Comparison of ENCODE assay signal across 9 mouse cellular contexts in the genomic region with DNA sequence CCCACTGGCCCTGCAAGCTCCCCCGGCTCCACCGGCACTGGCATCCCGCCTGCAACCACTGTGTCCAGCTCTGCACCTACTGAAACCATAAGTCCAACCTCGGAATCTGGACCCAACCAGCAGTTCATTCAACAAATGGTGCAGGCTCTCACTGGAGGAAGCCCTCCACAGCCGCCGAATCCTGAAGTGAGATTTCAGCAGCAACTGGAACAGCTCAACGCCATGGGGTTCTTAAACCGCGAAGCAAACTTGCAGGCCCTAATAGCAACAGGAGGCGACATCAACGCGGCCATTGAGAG. TPM values are rescaled to one million over a fixed set of nuclear protein-coding genes. Genes with fewer than 3 reads are reported as not detected.
A peak's percentile ranks its signal among the peaks of the same experiment; 100 is the strongest.
DNase-seq lines count a peak whose midpoint lies in the region; ATAC-seq and TF ChIP-seq lines count a peak whose summit lies in the region.
"Had no signal": no experiment of that assay in that cellular context is flagged by ENCODE, and none has a peak within 500 bp of the region (broad histone marks: within the 10 kb centered on the region; RNA-seq: fewer than 3 reads in every experiment).

No protein-coding gene starts in this region.

- no peaks in the 10 kb centered on the region for H3K36me3 ChIP-seq in heart, embryonic 10.5 days
- no peaks in the 10 kb centered on the region for H3K36me3 ChIP-seq in hindbrain, embryonic 12.5 days

- no peaks in the 10 kb centered on the region; the same call in 1 of the 2 replicates for H3K4me1 ChIP-seq in heart, embryonic 10.5 days
- H3K4me1 ChIP-seq in hindbrain, embryonic 12.5 days, result 0 out of 2 replicates have a peak, but pooled peaks cover 4% of the 10 kb centered on the region

- TF ChIP-seq POLR2A in brain, embryonic 14.5 days (IDR thresholded peaks at IDR 0.05; ENCODE audit: borderline replicate concordance, extremely low read depth, insufficient read depth, insufficient read length, poor library complexity, severe bottlenecking), result no peak

- H3K4me3 ChIP-seq in heart, embryonic 10.5 days, result peak overlapping the region; percentile 68
- H3K4me3 ChIP-seq in hindbrain, embryonic 12.5 days, result peak overlapping the region; percentile 61

- no peak overlapping the region; the same call in 1 of the 2 replicates for H3K27ac ChIP-seq in heart, embryonic 10.5 days
- H3K27ac ChIP-seq in hindbrain, embryonic 12.5 days, result peak overlapping the region; percentile 95

- H3K9me3 ChIP-seq in heart, embryonic 10.5 days, result 0 out of 2 replicates have a peak, but pooled peaks cover 3% of the 10 kb centered on the region
- H3K9me3 ChIP-seq in hindbrain, embryonic 12.5 days (replicated peaks), result no peaks in the 10 kb centered on the region

- peak overlapping the region; percentile 65 for H3K4me2 ChIP-seq in hindbrain, embryonic 12.5 days (replicated peaks)

- TF ChIP-seq CTCF in brain, embryonic 14.5 days (IDR thresholded peaks at IDR 0.05; ENCODE audit: borderline replicate concordance, extremely low read depth, insufficient read depth, insufficient read length), result no peak

- no peaks in the 10 kb centered on the region for H3K27me3 ChIP-seq in heart, embryonic 10.5 days (ENCODE audit: insufficient read depth, poor library complexity, severe bottlenecking)
- no peaks in the 10 kb centered on the region for H3K27me3 ChIP-seq in hindbrain, embryonic 12.5 days

- WGBS in heart, embryonic 10.5 days, result 26% methylated on average over 12 of the region's 12 CpGs
- 27% methylated on average over 12 of the region's 12 CpGs for WGBS in hindbrain, embryonic 12.5 days

- peak overlapping the region; percentile 79 for H3K9ac ChIP-seq in hindbrain, embryonic 12.5 days

- no peak for ATAC-seq in hindbrain, embryonic 12.5 days (ENCODE audit: low FRiP score)
- no peak for ATAC-seq in granulocyte monocyte progenitor cell, adult 5-6 weeks (replicated peaks; ENCODE audit: poor library complexity, severe bottlenecking)

- no peak for DNase-seq in heart, embryonic 10.5 days (ENCODE audit: low spot score)
- no peak for DNase-seq in heart, postnatal 4 days
- DNase-seq in 3134 (ENCODE audit: extremely low read depth, insufficient read length, low spot score), result peak; percentile 9
- peak; percentile 57 for DNase-seq in brain, embryonic 14.5 days (ENCODE audit: low read depth)
- peak; percentile 6 for DNase-seq in mesoderm, embryonic 11.5 days (ENCODE audit: low read depth, low spot score)
- DNase-seq in spleen, postnatal 10 days (ENCODE audit: low spot score in 2 of 2), result no peak

RNA-seq across cellular contexts. Expression of a gene that starts 2.0 kb away (rescaled TPM):
- polyA plus RNA-seq in heart, embryonic 10.5 days (2016; fragmentation: Nextera tagmentation; extraction: Ambion mirVana), result 16.5 and 24.9 TPM in 2 replicates
- 10 to 100 TPM; 38.0 to 39.2 TPM for total RNA-seq in heart, postnatal 4 days (2021)
- 159 and 208 TPM in 2 replicates for polyA plus RNA-seq in brain, embryonic 14.5 days (2012; rRNA removed)
- polyA plus RNA-seq in hindbrain, embryonic 12.5 days (2016; fragmentation: Nextera tagmentation; extraction: Ambion mirVana), result 52.6 and 56.4 TPM in 2 replicates
- 40.2 and 40.5 TPM in 2 replicates for total RNA-seq in granulocyte monocyte progenitor cell, adult 5-6 weeks (2014; fragmentation: Nextera tagmentation)
- total RNA-seq in granulocyte monocyte progenitor cell, adult 5-6 weeks (2017), result 4.4 and 8.1 TPM in 2 replicates

RNA-seq across cellular contexts. Expression of a gene that starts 58.4 kb away (rescaled TPM):
- not detected in 2 replicates for polyA plus RNA-seq in heart, embryonic 10.5 days (2016; fragmentation: Nextera tagmentation; extraction: Ambion mirVana)
- not detected for total RNA-seq in heart, postnatal 4 days (2021)
- polyA plus RNA-seq in brain, embryonic 14.5 days (2012; rRNA removed), result not detected in 2 replicates
- polyA plus RNA-seq in hindbrain, embryonic 12.5 days (2016; fragmentation: Nextera tagmentation; extraction: Ambion mirVana), result not detected in 2 replicates
- not detected in 2 replicates for total RNA-seq in granulocyte monocyte progenitor cell, adult 5-6 weeks (2014; fragmentation: Nextera tagmentation)
- total RNA-seq in granulocyte monocyte progenitor cell, adult 5-6 weeks (2017), result not detected in 2 replicates
- total RNA-seq: layer of hippocampus, postnatal 14 days had no signal

Comparison
In these comparisons a context has a peak if more than half of its experiments do, and no peak if none do; other contexts are left out.
1. DNase-seq: peak in 3134 (single experiment), brain, embryonic 14.5 days (single experiment) and mesoderm, embryonic 11.5 days (single experiment); none in heart, embryonic 10.5 days (single experiment), heart, postnatal 4 days (single experiment) and spleen, postnatal 10 days (0 of 2).